In the genomic region with DNA sequence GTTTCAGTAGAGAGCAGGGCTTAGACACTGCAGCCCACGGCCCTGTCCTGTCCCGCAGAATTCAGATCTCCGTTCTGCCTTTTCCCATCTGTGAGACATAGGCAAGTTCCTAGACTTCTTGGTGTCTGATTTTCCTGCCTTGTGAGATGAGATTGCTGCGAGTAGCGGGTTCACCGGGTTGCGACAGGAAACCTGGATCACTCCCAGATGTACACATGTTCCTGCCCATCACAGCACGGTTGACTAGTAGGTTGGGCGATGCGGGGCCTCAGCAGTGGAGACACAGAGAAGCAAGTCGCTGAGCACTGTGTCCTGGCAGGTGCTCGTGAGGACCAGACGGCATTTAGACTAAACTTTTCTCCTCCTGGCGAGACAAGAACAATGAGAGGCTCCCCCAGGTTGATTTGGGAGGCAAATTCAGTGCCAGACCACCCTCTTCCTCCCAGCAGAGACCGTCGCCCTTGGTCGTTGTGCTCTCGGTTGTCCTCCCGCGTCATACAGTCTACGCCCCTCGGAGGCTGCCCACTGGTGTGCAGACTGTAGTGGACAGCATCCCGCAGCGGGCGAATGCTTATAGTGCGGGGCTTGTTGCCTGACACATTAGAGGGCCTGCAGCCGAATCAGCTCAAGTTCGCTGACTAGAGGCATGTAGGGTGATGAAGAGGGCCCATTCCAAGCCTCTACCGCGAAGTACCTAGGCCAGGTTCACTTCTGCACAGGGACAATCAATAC, we compare ENCODE assay signal across 8 mouse cellular contexts.
DNase-seq lines count a peak whose midpoint lies in the region; ATAC-seq and TF ChIP-seq lines count a peak whose summit lies in the region.

No protein-coding gene starts in this region.

- H3K9me3 ChIP-seq in heart, postnatal 0 days (replicated peaks; ENCODE audit: control insufficient read depth, low read length) = no peaks in the 10 kb centered on the region
- H3K9me3 ChIP-seq in embryonic facial prominence, embryonic 10.5 days = no peaks in the 10 kb centered on the region
- H3K9me3 ChIP-seq in hindbrain, embryonic 13.5 days = no peaks in the 10 kb centered on the region
- H3K9me3 ChIP-seq in midbrain, postnatal 0 days (ENCODE audit: low read length) = no peaks in the 10 kb centered on the region

- no peak for TF ChIP-seq EP300 in heart, postnatal 0 days (IDR thresholded peaks at IDR 0.05; ENCODE audit: low read depth)

- peak overlapping the region; percentile 21; the same call in 1 of the 2 replicates for H3K4me3 ChIP-seq in heart, postnatal 0 days (ENCODE audit: low read depth, low read length)
- peak overlapping the region; percentile 54 for H3K4me3 ChIP-seq in embryonic facial prominence, embryonic 10.5 days
- H3K4me3 ChIP-seq in hindbrain, embryonic 13.5 days = peak overlapping the region; percentile 32
- H3K4me3 ChIP-seq in midbrain, postnatal 0 days (ENCODE audit: low read depth, low read length) = peak overlapping the region; percentile 29; the same call in 1 of the 2 replicates

- no peak for ATAC-seq in heart, postnatal 0 days (ENCODE audit: insufficient read depth, low read depth)
- ATAC-seq in hindbrain, embryonic 13.5 days (ENCODE audit: low FRiP score) = peak; percentile 11
- ATAC-seq in midbrain, postnatal 0 days (ENCODE audit: low FRiP score) = no peak
- ATAC-seq in erythroblast, adult 5-6 weeks (replicated peaks; ENCODE audit: low FRiP score, poor library complexity, severe bottlenecking) = no peak

- 32% methylated on average over 30 of the region's 30 CpGs for WGBS in heart, postnatal 0 days
- WGBS in embryonic facial prominence, embryonic 10.5 days = 34% methylated on average over 30 of the region's 30 CpGs
- 27% methylated on average over 30 of the region's 30 CpGs for WGBS in hindbrain, embryonic 13.5 days
- WGBS in midbrain, postnatal 0 days = 29% methylated on average over 30 of the region's 30 CpGs

- peaks cover 96% of the 10 kb centered on the region for H3K27me3 ChIP-seq in heart, postnatal 0 days (ENCODE audit: control insufficient read depth, insufficient read depth, low read length)
- peaks cover 95% of the 10 kb centered on the region for H3K27me3 ChIP-seq in embryonic facial prominence, embryonic 10.5 days (replicated peaks; ENCODE audit: low read depth, poor library complexity, severe bottlenecking)
- peaks cover 42% of the 10 kb centered on the region for H3K27me3 ChIP-seq in hindbrain, embryonic 13.5 days
- H3K27me3 ChIP-seq in midbrain, postnatal 0 days (ENCODE audit: insufficient read depth, low read length) = no peaks in the 10 kb centered on the region

- peaks cover 3% of the 10 kb centered on the region for H3K4me1 ChIP-seq in heart, postnatal 0 days (ENCODE audit: control insufficient read depth, insufficient read depth)
- H3K4me1 ChIP-seq in embryonic facial prominence, embryonic 10.5 days = peaks cover 29% of the 10 kb centered on the region
- peaks cover 36% of the 10 kb centered on the region for H3K4me1 ChIP-seq in hindbrain, embryonic 13.5 days (replicated peaks)
- H3K4me1 ChIP-seq in midbrain, postnatal 0 days (ENCODE audit: insufficient read depth, low read length) = peaks cover 18% of the 10 kb centered on the region; the same call in 1 of the 2 replicates

- TF ChIP-seq CTCF in heart, postnatal 0 days (IDR thresholded peaks at IDR 0.05; ENCODE audit: low read depth) = no peak
- TF ChIP-seq CTCF in midbrain, postnatal 0 days (IDR thresholded peaks at IDR 0.05) = no peak

- H3K36me3 ChIP-seq in heart, postnatal 0 days (replicated peaks; ENCODE audit: control insufficient read depth, insufficient read depth, low read length) = no peaks in the 10 kb centered on the region
- no peaks in the 10 kb centered on the region for H3K36me3 ChIP-seq in embryonic facial prominence, embryonic 10.5 days (replicated peaks)
- no peaks in the 10 kb centered on the region for H3K36me3 ChIP-seq in hindbrain, embryonic 13.5 days
- H3K36me3 ChIP-seq in midbrain, postnatal 0 days (ENCODE audit: insufficient read depth, low read length) = no peaks in the 10 kb centered on the region

- no peak overlapping the region for H3K27ac ChIP-seq in heart, postnatal 0 days (ENCODE audit: low read depth)
- no peak overlapping the region for H3K27ac ChIP-seq in embryonic facial prominence, embryonic 10.5 days (replicated peaks)
- H3K27ac ChIP-seq in hindbrain, embryonic 13.5 days = no peak overlapping the region
- H3K27ac ChIP-seq in midbrain, postnatal 0 days (ENCODE audit: low read depth, low read length) = peak overlapping the region; percentile 26; the same call in 1 of the 2 replicates

- no peak for DNase-seq in heart, postnatal 0 days (ENCODE audit: low spot score)
- DNase-seq in heart, adult 8-10 months (ENCODE audit: low spot score) = no peak
- no peak for DNase-seq in embryonic facial prominence, embryonic 10.5 days (ENCODE audit: low spot score)
- no peak for DNase-seq in midbrain, postnatal 0 days (ENCODE audit: low spot score)
- no peak for DNase-seq in ovary, postnatal 14 days (ENCODE audit: low spot score)
- no peak for DNase-seq in kidney, postnatal 10 days

- peak overlapping the region; percentile 47 for H3K4me2 ChIP-seq in heart, postnatal 0 days (ENCODE audit: low read depth, low read length)
- H3K4me2 ChIP-seq in hindbrain, embryonic 13.5 days = peak overlapping the region; percentile 66
- peak overlapping the region; percentile 65 for H3K4me2 ChIP-seq in midbrain, postnatal 0 days (ENCODE audit: low read depth, low read length, poor library complexity, severe bottlenecking)

- H3K9ac ChIP-seq in heart, postnatal 0 days (replicated peaks; ENCODE audit: low read depth, low read length) = no peak overlapping the region
- peak overlapping the region; percentile 74 for H3K9ac ChIP-seq in hindbrain, embryonic 13.5 days
- H3K9ac ChIP-seq in midbrain, postnatal 0 days (replicated peaks; ENCODE audit: low read length, poor library complexity, severe bottlenecking) = peak overlapping the region; percentile 61; the same call in 1 of the 2 replicates
